Mouse (Mus musculus) intestine, embryonic 14.5 days (tissue): Measurements from ENCODE around the gene Gm10490. TPM values are rescaled to one million over a fixed set of nuclear protein-coding genes. Genes with fewer than 3 reads are reported as not detected.

ENCODE experiments used
- ATAC-seq: fragments of 200-750 bp; cut with Nextera tagmentation; replicated peaks from 2 replicates; pipeline ENCODE4 v1.8.0; 2017; ENCODE audit warnings: low read depth, moderate number of reproducible peaks, moderate TSS enrichment, moderate library complexity; ENCODE audit not compliant: low FRiP score, low TSS enrichment
- DNase-seq: peaks from one replicate; pipeline ENCODE4 v3.0.0-alpha.2; 2018; ENCODE audit warnings: low spot score
- H3K27ac ChIP-seq: fragments of 300-500 bp; sonication (generic); 2 replicates; pipeline ENCODE4 v1.5.1; 2014; ENCODE audit warnings: low read depth, mild to moderate bottlenecking, control low read depth
- H3K27me3 ChIP-seq: fragments of 300-500 bp; sonication (generic); replicated peaks from 2 replicates; pipeline ENCODE4 v1.6.1; 2014; ENCODE audit warnings: low read length, control low read depth; ENCODE audit not compliant: control insufficient read depth, insufficient read depth
- H3K36me3 ChIP-seq: fragments of 300-500 bp; sonication (generic); 2 replicates; pipeline ENCODE4 v1.6.1; 2014; ENCODE audit warnings: low read length, control low read depth; ENCODE audit not compliant: control insufficient read depth, insufficient read depth
- H3K4me1 ChIP-seq: fragments of 300-500 bp; sonication (generic); replicated peaks from 2 replicates; pipeline ENCODE4 v1.6.1; 2014; ENCODE audit warnings: low read length, control low read depth, mixed read lengths; ENCODE audit not compliant: control insufficient read depth, insufficient read depth
- H3K4me2 ChIP-seq: fragments of 300-500 bp; sonication (generic); 2 replicates; pipeline ENCODE4 v1.6.1; 2014; ENCODE audit warnings: low read length
- H3K4me3 ChIP-seq: fragments of 300-500 bp; sonication (generic); 2 replicates; pipeline ENCODE4 v1.5.1; 2014; ENCODE audit warnings: low read depth, low read length, control low read depth, mixed read lengths
- H3K9ac ChIP-seq: fragments of 300-500 bp; sonication (generic); 2 replicates; pipeline ENCODE4 v1.6.1; 2014; ENCODE audit warnings: mild to moderate bottlenecking, low read length
- H3K9me3 ChIP-seq: fragments of 300-500 bp; sonication (generic); 2 replicates; pipeline ENCODE4 v1.6.1; 2016; ENCODE audit warnings: low read length, control low read depth; ENCODE audit not compliant: control insufficient read depth
- WGBS: fragments of 180-500 bp; shearing (Covaris S2); extraction: QIAGEN DNeasy Blood & Tissue Kit; methylation state at CpG from one replicate; pipeline ENCODE4 v1.1.7; 2014; 5-methylcytosine and 5-hydroxymethylcytosine counted together
- polyA plus RNA-seq: library from polyadenylated mRNA; unstranded; fragments of >200 nt; fragmentation: Nextera tagmentation; extraction: Ambion mirVana; gene quantifications from 2 replicates; pipeline ENCODE4 v1.2.1, GENCODE M21; 2014

Gm10490 gene
- polyA plus RNA-seq, 1 experiment from 2014 or later: not detected

DNA sequence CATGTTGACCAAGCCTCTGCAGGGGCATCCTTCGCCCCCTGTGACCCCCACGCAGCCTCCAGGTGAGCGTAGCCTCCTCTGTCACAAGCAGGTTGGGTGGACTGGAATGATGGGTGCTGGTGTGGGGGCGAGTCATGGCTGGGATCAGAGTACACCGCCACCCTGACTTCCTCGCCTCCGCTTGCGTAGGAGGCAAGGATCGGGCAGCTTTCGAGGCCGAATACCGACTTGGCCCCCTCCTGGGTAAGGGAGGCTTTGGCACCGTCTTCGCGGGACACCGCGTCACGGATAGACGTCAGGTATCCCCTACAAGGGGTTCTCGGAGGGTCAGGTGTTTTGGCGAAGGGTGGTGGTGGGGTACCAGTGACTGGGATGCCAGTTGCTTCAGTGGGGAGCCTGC, 30.8 kb upstream of the Gm10490 start:
- H3K27me3 ChIP-seq: no peaks in the 10 kb centered on the region
- 12% methylated on average over 21 of the region's 21 CpGs for WGBS
- peak overlapping the region; percentile 30 for H3K9ac ChIP-seq
- ATAC-seq: peak; percentile 13
- DNase-seq: peak; percentile 53
- H3K4me1 ChIP-seq: no peaks in the 10 kb centered on the region; the same call in 1 of the 2 replicates
- H3K4me2 ChIP-seq: peak overlapping the region; percentile 67
- no peaks in the 10 kb centered on the region for H3K9me3 ChIP-seq
- H3K36me3 ChIP-seq: peaks cover 12% of the 10 kb centered on the region; the same call in 1 of the 2 replicates
- no peak overlapping the region for H3K27ac ChIP-seq
- peak overlapping the region; percentile 42 for H3K4me3 ChIP-seq

DNA sequence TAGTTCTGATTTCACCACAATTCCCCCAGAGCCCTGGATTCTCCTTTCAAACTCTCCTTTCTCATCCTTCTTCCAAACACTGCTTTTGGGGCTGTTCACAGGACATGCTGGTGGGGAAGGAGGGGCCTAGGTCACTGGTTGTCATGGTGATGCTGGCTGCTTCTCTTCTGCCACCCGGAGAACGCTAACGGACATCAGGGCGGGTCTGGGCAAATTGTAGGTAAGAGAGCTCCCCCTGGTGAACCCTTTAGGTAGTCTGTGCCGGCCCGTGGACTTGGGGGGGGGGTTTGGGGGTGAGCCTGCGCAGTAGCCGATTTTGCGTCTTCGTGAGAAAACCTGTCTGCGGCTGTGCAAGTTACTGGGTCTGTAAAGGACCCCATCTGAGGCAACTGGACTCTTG, 29.5 kb upstream of the Gm10490 start:
- H3K9me3 ChIP-seq: no peaks in the 10 kb centered on the region
- ATAC-seq (no peak), DNase-seq (peak; percentile 58)
- 10% methylated on average over 7 of the region's 11 CpGs for WGBS
- no peaks in the 10 kb centered on the region for H3K27me3 ChIP-seq
- no peaks in the 10 kb centered on the region; the same call in 1 of the 2 replicates for H3K4me1 ChIP-seq
- peak overlapping the region; percentile 30 for H3K4me2 ChIP-seq
- H3K9ac ChIP-seq: no peak overlapping the region
- H3K4me3 ChIP-seq: no peak overlapping the region
- 0 out of 2 replicates have a peak, but pooled peaks cover 6% of the 10 kb centered on the region for H3K36me3 ChIP-seq
- no peak overlapping the region for H3K27ac ChIP-seq

DNA sequence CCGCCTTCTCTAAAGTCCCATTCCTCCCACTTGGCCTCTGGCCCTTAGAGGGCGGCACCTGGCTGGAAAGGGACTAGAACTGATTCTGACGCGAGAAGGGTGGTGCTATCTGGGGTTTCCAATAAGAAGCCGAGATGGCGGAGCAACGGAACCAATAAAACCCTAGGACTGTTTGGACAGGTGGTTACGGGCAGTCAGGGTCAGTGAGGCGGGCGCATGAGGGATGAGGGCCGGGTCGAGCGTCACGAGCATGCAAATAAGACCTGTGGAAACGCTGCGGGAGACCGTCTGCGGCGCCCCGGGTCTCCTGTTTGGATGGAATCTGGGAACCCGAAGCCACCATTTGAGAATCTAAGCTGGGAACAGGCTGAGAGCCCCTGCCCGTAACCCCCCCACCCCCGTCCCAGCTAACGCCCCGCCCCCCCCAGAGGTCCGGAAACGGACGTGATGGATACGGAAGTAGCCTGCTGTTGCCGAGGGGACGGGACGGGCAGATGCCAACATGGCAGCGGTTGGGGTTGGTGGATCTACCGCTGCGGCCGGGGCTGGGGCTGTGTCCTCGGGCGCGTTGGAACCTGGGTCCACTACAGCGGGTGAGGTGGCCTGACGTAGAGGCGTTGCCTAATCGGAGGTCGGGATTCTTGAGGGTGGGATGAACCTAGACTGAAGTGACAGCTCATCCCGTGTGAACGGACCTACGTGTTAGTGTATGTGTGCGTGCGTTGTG, 25.3 kb upstream of the Gm10490 start, which contains the start of gene Slc35a2:
Gene Slc35a2, plus strand, starts transcription at position 188 of the 727 bp plus-strand sequence.
- Histone ChIP-seq H3K4me2 (peak within 1 kb of the TSS; percentile 53), H3K9ac (peak within 1 kb of the TSS; percentile 35), H3K9me3 (no peaks in the 10 kb centered on the region), H3K4me3 (peak within 1 kb of the TSS; percentile 57), H3K4me1 (no peaks in the 10 kb centered on the region; the same call in 1 of the 2 replicates), H3K36me3 (no peaks in the 10 kb centered on the region), H3K27ac (peak within 1 kb of the TSS; percentile 74), H3K27me3 (no peaks in the 10 kb centered on the region)
- WGBS: 10% methylated on average over 48 of the region's 49 CpGs
- ATAC-seq (peak; percentile 90), DNase-seq (peak; percentile 83)

DNA sequence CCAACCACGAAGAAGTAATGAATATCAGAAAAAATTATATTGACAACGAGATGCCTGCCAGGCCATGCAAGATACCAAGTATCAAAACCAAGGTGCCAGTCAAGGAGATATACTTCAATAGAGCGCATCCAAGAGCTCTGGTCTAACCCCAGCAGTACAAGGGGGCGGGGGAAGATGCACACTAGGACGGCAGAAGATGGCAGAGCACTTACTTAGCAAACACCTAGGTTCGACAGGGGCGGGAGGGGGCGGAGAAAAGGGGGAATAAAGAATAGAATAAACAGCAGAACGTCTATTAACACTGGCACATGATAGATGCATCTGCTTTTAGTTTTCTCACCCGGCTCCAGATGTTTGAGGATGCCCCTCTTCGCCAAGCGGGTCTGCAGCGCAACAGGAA, 11.1 kb upstream of the Gm10490 start:
- H3K9me3 ChIP-seq: no peaks in the 10 kb centered on the region
- 28% methylated on average over 13 of the region's 13 CpGs for WGBS
- peak overlapping the region; percentile 54 for H3K4me3 ChIP-seq
- no peaks in the 10 kb centered on the region for H3K27me3 ChIP-seq
- H3K4me2 ChIP-seq: peak overlapping the region; percentile 48
- no peaks in the 10 kb centered on the region for H3K4me1 ChIP-seq
- peak overlapping the region; percentile 48 for H3K9ac ChIP-seq
- peaks cover 13% of the 10 kb centered on the region for H3K36me3 ChIP-seq
- DNase-seq (no peak), ATAC-seq (no peak)
- peak overlapping the region; percentile 75; the same call in 1 of the 2 replicates for H3K27ac ChIP-seq

DNA sequence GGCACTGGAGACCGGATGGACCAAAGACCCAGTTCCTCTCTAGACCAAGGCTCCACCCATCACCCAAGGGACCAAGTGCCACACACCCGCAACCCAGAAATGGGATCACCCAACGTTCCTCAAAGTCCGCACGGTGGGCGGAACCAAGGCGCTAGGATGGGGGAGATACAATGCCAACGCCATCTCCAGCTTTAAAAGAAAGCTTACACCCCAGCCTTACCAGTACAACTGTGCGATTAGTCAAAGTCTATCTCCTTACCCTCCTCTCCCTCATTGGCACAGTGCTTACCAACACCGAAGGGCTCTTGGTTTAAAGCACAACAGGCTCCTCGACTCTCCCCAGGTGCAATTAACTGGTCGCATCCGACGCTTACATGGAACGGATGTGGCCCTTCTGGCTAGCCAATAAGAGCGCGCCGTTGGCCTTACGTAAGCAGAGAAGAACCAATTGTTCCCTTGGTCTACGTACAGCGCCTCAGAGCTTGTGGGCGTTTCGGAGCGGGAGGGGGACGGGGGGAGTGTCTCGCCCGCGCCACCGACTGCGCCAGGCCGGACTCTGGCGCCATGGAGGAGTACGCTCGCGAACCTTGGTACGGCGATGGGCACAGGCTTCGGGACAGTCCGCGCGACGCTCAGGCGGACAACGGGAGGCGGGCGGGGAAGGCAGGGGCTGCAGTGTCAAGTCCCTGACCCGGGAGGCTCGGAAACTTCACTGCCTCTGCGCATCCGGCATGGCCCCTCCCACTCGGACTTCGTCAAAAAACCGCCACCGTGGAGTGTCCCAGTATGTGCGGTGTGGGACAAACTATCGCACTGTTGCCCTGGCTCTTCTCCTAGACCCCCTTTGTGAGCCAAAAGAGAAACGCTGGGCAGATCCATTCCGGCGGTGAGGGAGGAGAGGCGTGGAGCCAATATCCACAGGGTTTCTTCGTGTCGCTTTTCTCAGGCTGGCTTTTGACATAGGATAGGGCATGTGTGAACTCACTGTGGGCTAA, 10.2 kb upstream of the Gm10490 start, which contains the start of the genes Pqbp1 and Timm17b:
Gene Pqbp1, minus strand, starts transcription at position 390 of the 995 bp plus-strand sequence.
Gene Timm17b, plus strand, starts transcription at position 478 of the 995 bp plus-strand sequence.
- 10% methylated on average over 57 of the region's 62 CpGs for WGBS
- peak within 1 kb of the TSS; percentile 54 for H3K4me3 ChIP-seq
- peak within 1 kb of the TSS; percentile 75; the same call in 1 of the 2 replicates for H3K27ac ChIP-seq
- H3K27me3 ChIP-seq: no peaks in the 10 kb centered on the region
- H3K9me3 ChIP-seq: no peaks in the 10 kb centered on the region
- peak; percentile 99 for ATAC-seq
- no peaks in the 10 kb centered on the region for H3K4me1 ChIP-seq
- peak; percentile 85 for DNase-seq
- H3K9ac ChIP-seq: peak within 1 kb of the TSS; percentile 58
- peak within 1 kb of the TSS; percentile 52 for H3K4me2 ChIP-seq
- H3K36me3 ChIP-seq: peaks cover 10% of the 10 kb centered on the region

DNA sequence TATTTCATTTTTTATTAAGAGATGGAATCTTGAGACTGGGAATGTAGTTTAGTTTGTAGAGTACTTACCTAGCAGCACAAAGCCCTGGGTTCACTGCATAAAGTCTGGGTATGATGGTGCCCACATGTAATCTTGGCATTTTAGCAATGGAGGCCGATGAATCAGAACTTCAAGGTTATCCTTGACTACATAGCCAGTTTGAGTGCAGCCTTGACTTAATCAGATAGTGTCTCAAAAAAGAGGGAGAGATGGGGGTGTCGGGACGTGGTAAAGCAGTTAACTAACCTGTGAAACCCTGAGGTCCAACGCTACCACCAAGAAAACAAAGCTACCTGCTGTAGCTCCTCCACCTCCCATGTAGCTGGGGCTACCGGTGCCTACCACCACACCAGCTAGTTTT, 4.9 kb upstream of the Gm10490 start:
- no peaks in the 10 kb centered on the region for H3K9me3 ChIP-seq
- H3K27me3 ChIP-seq: no peaks in the 10 kb centered on the region
- H3K4me3 ChIP-seq: no peak overlapping the region
- WGBS: 90% methylated on average over 5 of the region's 5 CpGs
- DNase-seq: no peak
- no peak overlapping the region for H3K27ac ChIP-seq
- no peaks in the 10 kb centered on the region for H3K36me3 ChIP-seq
- H3K9ac ChIP-seq: no peak overlapping the region
- no peak for ATAC-seq
- H3K4me1 ChIP-seq: no peaks in the 10 kb centered on the region
- no peak overlapping the region for H3K4me2 ChIP-seq

DNA sequence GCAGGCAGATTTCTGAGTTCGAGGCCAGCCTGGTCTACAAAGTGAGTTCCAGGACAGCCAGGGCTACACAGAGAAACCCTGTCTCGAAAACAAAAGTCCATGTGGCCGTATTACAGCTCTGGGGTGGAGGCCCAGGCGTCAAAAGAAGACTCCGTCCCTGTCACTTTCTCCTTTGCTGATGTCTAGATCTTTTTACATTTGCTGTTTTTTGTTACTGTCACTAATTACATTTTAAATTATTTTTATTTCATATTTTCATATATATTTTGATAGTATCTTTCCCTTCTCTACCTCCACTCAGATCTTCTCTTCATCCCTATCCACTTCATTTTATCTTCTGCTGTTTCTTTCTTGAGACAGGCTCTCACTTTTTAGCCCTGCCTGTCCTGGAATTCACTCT, 1.6 kb upstream of the Gm10490 start, which contains the start of gene Gm10491:
Gene Gm10491, minus strand, starts transcription at position 101 of the 400 bp plus-strand sequence.
- 82% methylated on average over 5 of the region's 5 CpGs for WGBS
- no peak within 1 kb of the TSS for H3K4me3 ChIP-seq

DNA sequence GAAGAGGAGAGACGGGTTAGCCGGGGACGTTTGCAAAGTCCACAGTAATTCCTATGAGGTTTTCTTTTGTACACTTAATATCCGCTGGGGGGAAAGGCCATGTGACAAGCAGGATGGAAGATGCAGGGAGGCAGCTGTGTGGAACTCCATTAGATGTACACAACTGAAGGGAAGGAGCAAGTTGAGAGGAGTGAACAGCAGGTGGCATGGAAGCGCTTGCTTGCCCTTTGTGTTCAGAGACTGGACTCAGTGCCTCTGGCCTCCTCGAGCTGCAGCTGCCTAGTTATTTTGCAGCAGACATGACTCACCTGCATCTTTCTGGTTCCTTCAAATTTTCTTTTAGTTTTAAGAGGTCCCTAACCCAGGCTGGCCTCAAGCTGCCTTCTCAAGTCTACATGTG, 1.1 kb downstream of the Gm10490 start:
- Histone ChIP-seq H3K36me3 (no peaks in the 10 kb centered on the region), H3K27me3 (no peaks in the 10 kb centered on the region), H3K4me2 (no peak overlapping the region), H3K4me1 (no peaks in the 10 kb centered on the region), H3K4me3 (no peak overlapping the region), H3K9ac (no peak overlapping the region), H3K27ac (no peak overlapping the region), H3K9me3 (no peaks in the 10 kb centered on the region)
- 53% methylated on average over 5 of the region's 6 CpGs for WGBS
- no peak for ATAC-seq
- no peak for DNase-seq

More for the DNA sequence above, 1.6 kb upstream of the Gm10490 start, which contains the start of gene Gm10491:
- no peak for ATAC-seq
- H3K36me3 ChIP-seq: no peaks in the 10 kb centered on the region
- no peaks in the 10 kb centered on the region for H3K4me1 ChIP-seq
- H3K27me3 ChIP-seq: no peaks in the 10 kb centered on the region
- H3K27ac ChIP-seq: no peak within 1 kb of the TSS
- no peak for DNase-seq
- H3K9ac ChIP-seq: no peak within 1 kb of the TSS
- H3K4me2 ChIP-seq: no peak within 1 kb of the TSS
- no peaks in the 10 kb centered on the region for H3K9me3 ChIP-seq
